Mouse (Mus musculus): Measurements from ENCODE around the gene Diaph3. TPM values are rescaled to one million over a fixed set of nuclear protein-coding genes. Genes with fewer than 3 reads are reported as not detected.

Diaph3 gene
- polyA plus RNA-seq, 1 experiment from 2014 or later: 11.5 TPM

- H3K4me3 ChIP-seq: no peak overlapping the region
- H3K4me2 ChIP-seq: no peak overlapping the region
- H3K9ac ChIP-seq: no peak overlapping the region
- H3K27ac ChIP-seq: no peak overlapping the region
- H3K27me3 ChIP-seq: no peaks in the 10 kb centered on the region
- H3K36me3 ChIP-seq: no peaks in the 10 kb centered on the region
- ATAC-seq (ENCODE audit: insufficient number of reproducible peaks, low FRiP score, low TSS enrichment, low read depth): no peak
- H3K9me3 ChIP-seq: no peaks in the 10 kb centered on the region
- H3K4me1 ChIP-seq: no peaks in the 10 kb centered on the region
Measured at GRCm38 (mm10) chr14:86898898-86899297, 242.1 kb downstream of the Diaph3 start.

- no peaks in the 10 kb centered on the region for H3K4me1 ChIP-seq
- no peaks in the 10 kb centered on the region for H3K36me3 ChIP-seq
- no peaks in the 10 kb centered on the region for H3K27me3 ChIP-seq
- WGBS: 75% methylated on average over 3 of the region's 3 CpGs
- H3K4me2 ChIP-seq: no peak overlapping the region
- no peak for ATAC-seq (ENCODE audit: insufficient number of reproducible peaks, low FRiP score, low TSS enrichment, low read depth)
- no peak overlapping the region for H3K4me3 ChIP-seq
- no peak overlapping the region for H3K9ac ChIP-seq
- H3K9me3 ChIP-seq: no peaks in the 10 kb centered on the region
- no peak overlapping the region for H3K27ac ChIP-seq
Measured at GRCm38 (mm10) chr14:86889070-86889804, 251.8 kb downstream of the Diaph3 start.

- Histone ChIP-seq H3K27ac (no peak overlapping the region), H3K9ac (no peak overlapping the region), H3K9me3 (no peaks in the 10 kb centered on the region), H3K4me1 (no peaks in the 10 kb centered on the region), H3K27me3 (no peaks in the 10 kb centered on the region), H3K36me3 (no peaks in the 10 kb centered on the region), H3K4me2 (no peak overlapping the region), H3K4me3 (no peak overlapping the region)
- no peak for ATAC-seq (ENCODE audit: insufficient number of reproducible peaks, low FRiP score, low TSS enrichment, low read depth)
- 75% methylated on average over 5 of the region's 5 CpGs for WGBS
Measured at GRCm38 (mm10) chr14:86885417-86886098, 255.5 kb downstream of the Diaph3 start.

- Histone ChIP-seq H3K4me2 (no peak overlapping the region), H3K9ac (no peak overlapping the region), H3K27me3 (no peaks in the 10 kb centered on the region), H3K4me3 (no peak overlapping the region), H3K9me3 (no peaks in the 10 kb centered on the region), H3K4me1 (no peaks in the 10 kb centered on the region), H3K27ac (no peak overlapping the region), H3K36me3 (no peaks in the 10 kb centered on the region)
- no peak for ATAC-seq (ENCODE audit: insufficient number of reproducible peaks, low FRiP score, low TSS enrichment, low read depth)
- 87% methylated on average over 5 of the region's 5 CpGs for WGBS
Measured at GRCm38 (mm10) chr14:86869536-86869935, 271.5 kb downstream of the Diaph3 start.

GRCm38 (mm10) chr14:86867143-86867542 lies 273.9 kb downstream of the Diaph3 start:
- Histone ChIP-seq H3K9ac (no peak overlapping the region), H3K4me3 (no peak overlapping the region), H3K27me3 (no peaks in the 10 kb centered on the region), H3K36me3 (no peaks in the 10 kb centered on the region), H3K4me1 (no peaks in the 10 kb centered on the region), H3K4me2 (no peak overlapping the region), H3K27ac (no peak overlapping the region), H3K9me3 (no peaks in the 10 kb centered on the region)
- ATAC-seq (ENCODE audit: insufficient number of reproducible peaks, low FRiP score, low TSS enrichment, low read depth): no peak
- 88% methylated on average over 3 of the region's 3 CpGs for WGBS

GRCm38 (mm10) chr14:86864053-86864452 lies 277.0 kb downstream of the Diaph3 start:
- Histone ChIP-seq H3K9me3 (no peaks in the 10 kb centered on the region), H3K9ac (no peak overlapping the region), H3K27me3 (no peaks in the 10 kb centered on the region), H3K4me3 (no peak overlapping the region), H3K4me2 (no peak overlapping the region), H3K36me3 (no peaks in the 10 kb centered on the region), H3K27ac (no peak overlapping the region), H3K4me1 (no peaks in the 10 kb centered on the region)
- 89% methylated on average over 3 of the region's 3 CpGs for WGBS
- no peak for ATAC-seq (ENCODE audit: insufficient number of reproducible peaks, low FRiP score, low TSS enrichment, low read depth)

- 80% methylated on average over 11 of the region's 11 CpGs for WGBS
- H3K4me1 ChIP-seq: no peaks in the 10 kb centered on the region
- no peak overlapping the region for H3K4me3 ChIP-seq
- ATAC-seq (ENCODE audit: insufficient number of reproducible peaks, low FRiP score, low TSS enrichment, low read depth): no peak
- no peak overlapping the region for H3K9ac ChIP-seq
- H3K36me3 ChIP-seq: no peaks in the 10 kb centered on the region
- H3K9me3 ChIP-seq: no peaks in the 10 kb centered on the region
- H3K27ac ChIP-seq: no peak overlapping the region
- no peak overlapping the region for H3K4me2 ChIP-seq
- no peaks in the 10 kb centered on the region for H3K27me3 ChIP-seq
Measured at GRCm38 (mm10) chr14:86861277-86861946, 279.6 kb downstream of the Diaph3 start.

- no peak overlapping the region for H3K27ac ChIP-seq
- no peaks in the 10 kb centered on the region for H3K36me3 ChIP-seq
- H3K27me3 ChIP-seq: no peaks in the 10 kb centered on the region
- no peak overlapping the region for H3K4me2 ChIP-seq
- WGBS: 90% methylated on average over 4 of the region's 4 CpGs
- H3K4me1 ChIP-seq: no peaks in the 10 kb centered on the region
- ATAC-seq (ENCODE audit: insufficient number of reproducible peaks, low FRiP score, low TSS enrichment, low read depth): no peak
- no peak overlapping the region for H3K4me3 ChIP-seq
- no peaks in the 10 kb centered on the region for H3K9me3 ChIP-seq
- H3K9ac ChIP-seq: no peak overlapping the region
Measured at GRCm38 (mm10) chr14:86847154-86847810, 293.8 kb downstream of the Diaph3 start.

GRCm38 (mm10) chr14:86844075-86844474 lies 297.0 kb downstream of the Diaph3 start:
- Histone ChIP-seq H3K27ac (no peak overlapping the region), H3K4me3 (no peak overlapping the region), H3K9ac (no peak overlapping the region), H3K4me2 (no peak overlapping the region), H3K4me1 (no peaks in the 10 kb centered on the region), H3K36me3 (no peaks in the 10 kb centered on the region), H3K9me3 (no peaks in the 10 kb centered on the region), H3K27me3 (no peaks in the 10 kb centered on the region)
- 91% methylated on average over 3 of the region's 3 CpGs for WGBS
- ATAC-seq (ENCODE audit: insufficient number of reproducible peaks, low FRiP score, low TSS enrichment, low read depth): no peak

GRCm38 (mm10) chr14:86837642-86838041 lies 303.4 kb downstream of the Diaph3 start:
- 51% methylated on average over 2 of the region's 2 CpGs for WGBS
- Histone ChIP-seq H3K27me3 (no peaks in the 10 kb centered on the region), H3K27ac (no peak overlapping the region), H3K4me1 (no peaks in the 10 kb centered on the region), H3K9me3 (no peaks in the 10 kb centered on the region), H3K36me3 (no peaks in the 10 kb centered on the region), H3K4me2 (no peak overlapping the region), H3K4me3 (no peak overlapping the region), H3K9ac (no peak overlapping the region)
- no peak for ATAC-seq (ENCODE audit: insufficient number of reproducible peaks, low FRiP score, low TSS enrichment, low read depth)

GRCm38 (mm10) chr14:86834851-86835250 lies 306.2 kb downstream of the Diaph3 start:
- no peaks in the 10 kb centered on the region for H3K4me1 ChIP-seq
- H3K36me3 ChIP-seq: no peaks in the 10 kb centered on the region
- no peak overlapping the region for H3K27ac ChIP-seq
- WGBS: 79% methylated on average over 2 of the region's 2 CpGs
- no peaks in the 10 kb centered on the region for H3K9me3 ChIP-seq
- no peak for ATAC-seq (ENCODE audit: insufficient number of reproducible peaks, low FRiP score, low TSS enrichment, low read depth)
- H3K27me3 ChIP-seq: no peaks in the 10 kb centered on the region
- H3K9ac ChIP-seq: no peak overlapping the region
- H3K4me3 ChIP-seq: no peak overlapping the region
- no peak overlapping the region for H3K4me2 ChIP-seq

- Histone ChIP-seq H3K9ac (no peak overlapping the region), H3K9me3 (no peaks in the 10 kb centered on the region), H3K27me3 (no peaks in the 10 kb centered on the region), H3K4me2 (no peak overlapping the region), H3K36me3 (no peaks in the 10 kb centered on the region), H3K4me3 (no peak overlapping the region), H3K4me1 (no peaks in the 10 kb centered on the region), H3K27ac (no peak overlapping the region)
- WGBS: 86% methylated on average over 6 of the region's 6 CpGs
- ATAC-seq (ENCODE audit: insufficient number of reproducible peaks, low FRiP score, low TSS enrichment, low read depth): no peak
Measured at GRCm38 (mm10) chr14:86834269-86834668, 306.8 kb downstream of the Diaph3 start.

Data from limb, embryonic 15.5 days (tissue).